Comparison of ENCODE assay signal across 21 mouse cellular contexts in the genomic region with DNA sequence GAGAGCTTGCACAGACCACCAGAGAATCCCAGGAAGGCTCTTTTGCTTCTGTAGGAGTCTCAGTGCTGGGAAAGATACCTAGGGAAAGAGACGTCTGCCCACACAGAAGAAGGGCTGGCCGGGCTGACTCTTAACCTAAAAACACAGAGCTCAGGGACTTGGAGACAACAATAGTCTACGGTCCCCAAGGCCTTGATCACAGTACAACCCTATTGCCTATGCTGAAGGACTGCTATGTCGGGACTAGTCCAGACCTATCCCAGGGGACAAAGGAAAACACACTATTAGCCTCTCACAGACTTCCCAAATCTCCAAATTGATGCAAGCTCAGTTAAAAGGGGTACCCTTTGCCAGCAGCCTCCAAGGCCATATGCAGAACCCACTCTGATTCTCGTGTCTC. TPM values are rescaled to one million over a fixed set of nuclear protein-coding genes. Genes with fewer than 3 reads are reported as not detected.
A peak's percentile ranks its signal among the peaks of the same experiment; 100 is the strongest.
DNase-seq lines count a peak whose midpoint lies in the region; ATAC-seq and TF ChIP-seq lines count a peak whose summit lies in the region.
"Had no signal": no experiment of that assay in that cellular context is flagged by ENCODE, and none has a peak within 500 bp of the region (broad histone marks: within the 10 kb centered on the region; RNA-seq: fewer than 3 reads in every experiment).

No protein-coding gene starts in this region.

- H3K36me3 ChIP-seq in heart, embryonic 14.5 days (ENCODE audit: control insufficient read depth, insufficient read depth, low read length) = no peaks in the 10 kb centered on the region
- H3K36me3 ChIP-seq in testis, adult 2 months (ENCODE audit: control insufficient read depth, insufficient read depth, low read length) = no peaks in the 10 kb centered on the region
- H3K36me3 ChIP-seq: forebrain, embryonic 15.5 days; hindbrain, embryonic 13.5 days; neural tube, embryonic 12.5 days had no signal

- no peaks in the 10 kb centered on the region for H3K27me3 ChIP-seq in heart, embryonic 14.5 days (ENCODE audit: control insufficient read depth, insufficient read depth, low read length)
- H3K27me3 ChIP-seq in testis, adult 2 months (ENCODE audit: control insufficient read depth, insufficient read depth, low read length) = no peaks in the 10 kb centered on the region
- H3K27me3 ChIP-seq: forebrain, embryonic 15.5 days; hindbrain, embryonic 13.5 days; neural tube, embryonic 12.5 days had no signal

- H3K4me1 ChIP-seq in heart, embryonic 14.5 days (ENCODE audit: control insufficient read depth in 2 of 2, insufficient read depth in 2 of 2, low read length in 2 of 2) = peaks cover 29 to 41% of the 10 kb centered on the region in 2 experiments
- H3K4me1 ChIP-seq in testis, adult 2 months (ENCODE audit: control insufficient read depth, insufficient read depth, low read length) = peaks cover 4% of the 10 kb centered on the region; the same call in 1 of the 2 replicates

- no peak overlapping the region for H3K4me2 ChIP-seq in heart, embryonic 14.5 days (ENCODE audit: low read length)
- H3K4me2 ChIP-seq: forebrain, embryonic 15.5 days; hindbrain, embryonic 13.5 days; lung, embryonic 14.5 days; midbrain, embryonic 11.5 days; neural tube, embryonic 12.5 days had no signal

- intact Hi-C loops in gastrocnemius, adult 2 months (cut with DNase I) = no loop called here
- intact Hi-C loops in heart, postnatal 25 days (cut with DNase I) = no loop called here

- no peak for ATAC-seq in heart, embryonic 14.5 days (ENCODE audit: insufficient number of reproducible peaks, insufficient read depth, low FRiP score, low read depth)
- ATAC-seq: CD4-positive, CD25-positive, alpha-beta regulatory T cell, adult 4 months; forebrain, embryonic 15.5 days had no signal

- no peaks in the 10 kb centered on the region for H3K9me3 ChIP-seq in heart, embryonic 14.5 days (ENCODE audit: control insufficient read depth, low read length)
- H3K9me3 ChIP-seq: forebrain, embryonic 15.5 days; hindbrain, embryonic 13.5 days; neural tube, embryonic 12.5 days had no signal

- H3K9ac ChIP-seq in heart, embryonic 14.5 days (ENCODE audit: low read length) = peak overlapping the region; percentile 6; the same call in 1 of the 2 replicates
- H3K9ac ChIP-seq: forebrain, embryonic 15.5 days; hindbrain, embryonic 13.5 days; lung, embryonic 14.5 days; neural tube, embryonic 12.5 days had no signal

- WGBS in heart, embryonic 14.5 days = 78% methylated on average over 5 of the region's 5 CpGs

- H3K4me3 ChIP-seq in gastrocnemius, adult 2 months = no peak overlapping the region
- H3K4me3 ChIP-seq in heart, embryonic 14.5 days (ENCODE audit: control insufficient read depth in 1 of 2, insufficient read depth in 1 of 2, low read depth in 1 of 2, low read length in 2 of 2) = no peak overlapping the region
- H3K4me3 ChIP-seq in testis, adult 2 months (ENCODE audit: control insufficient read depth, low read depth, low read length) = no peak overlapping the region
- H3K4me3 ChIP-seq: forebrain, embryonic 15.5 days; hindbrain, embryonic 13.5 days; left cerebral cortex, adult 2 months; neural tube, embryonic 12.5 days had no signal

- no peak for TF ChIP-seq POLR2A in testis, adult 2 months (IDR thresholded peaks at IDR 0.05; ENCODE audit: control insufficient read depth, low read depth, low read length)

- H3K27ac ChIP-seq in gastrocnemius, adult 2 months = peak overlapping the region; percentile 81
- peak overlapping the region; percentile 92 to 93; a peak in 2 of 4 replicates for H3K27ac ChIP-seq in heart, embryonic 14.5 days (replicated peaks in 1 of 2; ENCODE audit: control insufficient read depth in 1 of 2, insufficient read depth in 1 of 2, low read depth in 2 of 2, low read length in 2 of 2)
- peak overlapping the region; percentile 39 for H3K27ac ChIP-seq in testis, adult 2 months (ENCODE audit: control insufficient read depth, insufficient read depth, low read depth, low read length)
- H3K27ac ChIP-seq: forebrain, embryonic 15.5 days; hindbrain, embryonic 13.5 days; left cerebral cortex, adult 2 months; neural tube, embryonic 12.5 days had no signal

- no peak for TF ChIP-seq CTCF in gastrocnemius, adult 2 months (IDR thresholded peaks at IDR 0.05)
- no peak for TF ChIP-seq CTCF in testis, adult 2 months (IDR thresholded peaks at IDR 0.05; ENCODE audit: control insufficient read depth, insufficient read depth, insufficient replicate concordance, low read depth, low read length)

- no peak for DNase-seq in gastrocnemius, adult 2 months
- DNase-seq in gastrocnemius, postnatal 10 days = no peak
- DNase-seq in heart, postnatal 25 days (ENCODE audit: low spot score) = no peak
- DNase-seq in testis, postnatal 14 days (ENCODE audit: low spot score) = no peak
- no peak for DNase-seq in adrenal gland, postnatal 36 days
- DNase-seq in layer of hippocampus, postnatal 14 days (ENCODE audit: low spot score in 2 of 2) = no peak
- DNase-seq: cerebellum, adult 9-11 months; kidney, adult 8-10 months; kidney, postnatal 36 days; left cerebral cortex, postnatal 4 days; lung, embryonic 14.5 days; lung, postnatal 36 days; thymus, adult 2 months had no signal

RNA-seq across cellular contexts. Expression of gene Fgr, which starts 12.0 kb away (rescaled TPM):
- total RNA-seq in gastrocnemius, adult 2 months (2021) = under 1 TPM in 1 of 2 experiments, not detected in 1; 0.06 TPM
- under 1 TPM; 0.09 to 0.54 TPM for total RNA-seq in gastrocnemius, postnatal 10 days (2021)
- 0.18 and 0.74 TPM in 2 replicates for polyA plus RNA-seq in heart, embryonic 14.5 days (2014; fragmentation: Nextera tagmentation; extraction: Ambion mirVana)
- under 1 TPM; 0.26 to 0.39 TPM for total RNA-seq in heart, postnatal 25 days (2021)
- 0.85 and 1.0 TPM in 2 replicates for polyA plus RNA-seq in testis, adult 2 months (2012; rRNA removed)
- total RNA-seq in adrenal gland, postnatal 36 days (2021) = under 1 TPM; 0.30 to 0.40 TPM
- total RNA-seq in layer of hippocampus, postnatal 14 days (2021) = not detected
- polyA plus RNA-seq: hindbrain, embryonic 13.5 days; midbrain, embryonic 11.5 days had no signal

RNA-seq across cellular contexts. Expression of gene Fam76a, which starts 39.5 kb away (rescaled TPM):
- total RNA-seq in gastrocnemius, adult 2 months (2021) = 10 to 100 TPM; 23.5 to 29.9 TPM
- 10 to 100 TPM; 24.6 to 27.4 TPM for total RNA-seq in gastrocnemius, postnatal 10 days (2021)
- 40.9 and 44.9 TPM in 2 replicates for polyA plus RNA-seq in heart, embryonic 14.5 days (2014; fragmentation: Nextera tagmentation; extraction: Ambion mirVana)
- 10 to 100 TPM; 32.0 to 42.2 TPM for total RNA-seq in heart, postnatal 25 days (2021)
- 102 and 111 TPM in 2 replicates for polyA plus RNA-seq in testis, adult 2 months (2012; rRNA removed)
- total RNA-seq in adrenal gland, postnatal 36 days (2021) = 10 to 100 TPM; 35.5 to 38.6 TPM
- total RNA-seq in layer of hippocampus, postnatal 14 days (2021) = 10 to 100 TPM; 32.4 to 34.6 TPM

RNA-seq across cellular contexts. Expression of gene Ahdc1, which starts 49.2 kb away (rescaled TPM):
- total RNA-seq in gastrocnemius, adult 2 months (2021) = 10 to 100 TPM; 30.2 to 55.1 TPM
- 10 to 100 TPM; 58.2 to 82.8 TPM for total RNA-seq in gastrocnemius, postnatal 10 days (2021)
- 7.1 and 9.0 TPM in 2 replicates for polyA plus RNA-seq in heart, embryonic 14.5 days (2014; fragmentation: Nextera tagmentation; extraction: Ambion mirVana)
- 10 to 100 TPM; 43.2 to 50.4 TPM for total RNA-seq in heart, postnatal 25 days (2021)
- 59.1 and 65.0 TPM in 2 replicates for polyA plus RNA-seq in testis, adult 2 months (2012; rRNA removed)
- 10 to 100 TPM; 63.7 to 74.1 TPM for total RNA-seq in adrenal gland, postnatal 36 days (2021)
- total RNA-seq in layer of hippocampus, postnatal 14 days (2021) = 10 to 100 TPM; 88.6 to 96.3 TPM

Comparison
In these comparisons a context has a peak if more than half of its experiments do, and no peak if none do; other contexts are left out.
1. H3K27ac ChIP-seq: peak in every context shown above with its lines; median percentile 92 in heart, embryonic 14.5 days; 81 in gastrocnemius, adult 2 months; 39 in testis, adult 2 months.